Mouse (Mus musculus): ENCODE data around the gene Sh3gl1.

Gene Sh3gl1

DNA sequence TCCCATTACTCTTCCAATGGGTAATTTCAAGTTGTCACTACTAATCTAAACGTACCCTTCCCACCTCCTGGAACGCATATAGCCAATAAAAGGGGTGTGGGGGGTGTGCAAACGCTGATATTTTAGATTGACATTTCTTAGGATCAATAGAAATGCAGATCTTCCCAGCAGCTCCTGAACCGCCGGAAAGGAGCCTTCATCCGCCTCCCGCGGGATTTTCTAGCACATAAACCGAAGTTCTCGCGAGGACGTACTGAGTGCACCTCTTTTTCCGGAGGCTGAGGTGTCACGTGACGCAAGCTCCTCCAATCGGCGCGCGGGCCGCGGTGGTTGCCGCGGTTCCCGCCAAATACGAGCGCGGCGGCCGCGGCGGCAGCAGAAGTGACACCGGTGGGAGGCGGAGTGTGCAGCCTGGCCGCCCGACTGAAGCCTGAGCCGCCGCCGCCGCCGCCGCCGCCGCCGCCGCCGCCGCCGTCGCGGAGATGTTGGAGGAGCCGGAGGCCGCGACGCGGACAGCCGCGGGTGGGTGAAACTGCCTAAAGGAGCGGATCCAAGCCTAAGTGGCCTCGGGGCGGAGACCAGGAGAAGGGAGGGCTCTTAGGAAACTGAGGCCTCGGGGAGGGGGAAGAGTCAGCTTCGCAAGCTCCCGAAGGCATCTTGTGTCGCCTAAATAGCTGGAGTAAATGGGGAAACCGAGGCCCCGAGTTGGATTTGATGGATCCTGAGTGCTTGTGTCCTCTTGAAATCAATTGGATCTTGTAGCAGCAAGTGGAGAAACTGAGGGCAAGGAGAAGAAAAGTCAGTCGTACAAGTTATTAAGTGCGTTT lies 3.8 kb upstream of the Sh3gl1 start, which contains the start of gene Chaf1a:
TSS of gene Chaf1a (plus strand) at position 410 of the 827 bp plus-strand sequence.
- DNase-seq (ENCODE audit: low spot score) = peak; percentile 97

DNA sequence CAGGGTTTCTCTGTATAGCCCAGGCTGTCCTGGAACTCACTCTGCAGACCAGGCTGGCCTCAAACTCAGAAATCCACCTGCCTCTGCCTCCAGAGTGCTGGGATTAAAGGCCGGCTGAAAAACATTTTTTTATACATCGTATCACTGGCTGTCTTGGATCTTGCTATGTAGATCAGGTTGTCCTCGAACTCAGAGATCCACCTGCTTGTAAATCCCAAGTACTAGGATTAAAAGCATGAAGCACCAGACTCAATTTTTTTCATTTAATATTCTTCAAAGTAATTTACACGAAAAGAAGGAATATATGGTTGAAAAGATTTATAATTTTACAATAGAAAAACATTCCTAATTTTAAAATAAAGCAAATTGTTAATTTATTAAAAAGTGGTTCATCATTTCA lies 2.9 kb upstream of the Sh3gl1 start:
- DNase-seq (ENCODE audit: low spot score) = no peak

DNA sequence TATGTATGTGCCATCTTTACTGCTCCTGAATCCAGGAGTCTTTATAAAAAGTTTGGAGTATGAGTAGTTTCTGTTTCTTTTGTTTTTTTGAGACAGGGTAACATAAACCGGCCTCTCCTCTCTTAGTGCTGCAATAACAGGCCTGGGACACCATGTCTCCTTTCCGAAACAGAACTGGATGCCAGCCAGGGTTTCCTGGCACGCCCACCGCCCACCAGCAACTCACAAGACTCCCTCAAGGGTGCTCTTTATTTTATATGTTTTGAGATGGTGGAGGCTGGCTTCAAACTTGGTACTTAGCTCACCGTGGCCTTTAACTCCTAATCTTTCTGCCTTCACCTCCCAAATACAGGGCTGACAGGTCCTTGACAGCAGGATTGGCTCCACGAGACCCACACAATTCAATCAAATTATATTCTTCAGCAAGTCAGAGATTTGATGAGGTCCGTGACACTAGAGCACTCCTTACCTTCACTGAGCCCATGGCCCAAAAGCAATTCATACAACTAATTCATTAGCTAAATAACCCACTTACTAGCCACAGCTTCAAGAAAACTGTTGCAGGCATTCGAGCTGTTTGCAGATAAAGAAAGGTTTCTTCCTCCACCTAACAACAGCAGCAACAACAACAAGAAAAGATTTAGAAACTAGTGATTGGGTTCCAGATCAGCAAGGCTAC lies 2.3 kb upstream of the Sh3gl1 start:
- no peak for DNase-seq (ENCODE audit: low spot score)

DNA sequence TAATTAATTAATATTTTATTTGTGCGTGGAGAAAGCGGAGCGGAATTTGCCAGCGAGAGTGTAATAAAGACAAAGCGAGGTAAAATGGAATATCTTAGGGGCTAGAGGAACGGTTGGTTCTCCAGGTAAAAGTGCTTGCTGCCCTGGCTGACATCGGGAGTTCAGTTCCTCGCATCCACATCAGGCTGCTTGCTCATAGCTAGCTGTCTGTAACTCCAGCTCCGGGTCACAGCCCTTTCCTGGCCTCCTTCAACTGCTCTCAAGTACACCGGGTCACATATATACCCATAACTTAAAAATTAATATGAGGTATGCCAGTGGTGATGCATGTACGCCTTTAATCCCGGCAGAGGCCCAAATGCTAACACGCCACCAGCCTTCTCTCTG lies 459 bp upstream of the Sh3gl1 start:
- no peak for DNase-seq (ENCODE audit: low spot score)

DNA sequence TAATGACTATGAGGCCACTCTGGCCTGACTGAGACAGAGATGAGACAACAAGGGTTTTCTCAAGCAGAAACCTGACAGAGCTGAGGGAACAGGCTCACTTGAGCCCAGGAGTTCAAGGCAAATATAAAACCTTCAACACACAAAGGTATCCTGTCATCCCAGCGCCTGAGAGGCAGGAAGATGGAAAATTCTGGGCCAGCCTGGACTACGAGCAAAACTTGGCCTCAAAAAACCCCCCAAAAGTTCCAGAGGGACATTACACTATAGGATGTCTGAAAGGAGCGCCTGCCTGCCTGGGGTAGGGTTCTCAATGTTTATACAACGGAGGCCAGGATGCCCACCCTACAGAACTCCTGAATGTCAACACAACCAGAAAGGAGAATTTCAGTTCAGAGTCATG lies 1.2 kb downstream of the Sh3gl1 start:
- DNase-seq (ENCODE audit: low spot score) = no peak

DNA sequence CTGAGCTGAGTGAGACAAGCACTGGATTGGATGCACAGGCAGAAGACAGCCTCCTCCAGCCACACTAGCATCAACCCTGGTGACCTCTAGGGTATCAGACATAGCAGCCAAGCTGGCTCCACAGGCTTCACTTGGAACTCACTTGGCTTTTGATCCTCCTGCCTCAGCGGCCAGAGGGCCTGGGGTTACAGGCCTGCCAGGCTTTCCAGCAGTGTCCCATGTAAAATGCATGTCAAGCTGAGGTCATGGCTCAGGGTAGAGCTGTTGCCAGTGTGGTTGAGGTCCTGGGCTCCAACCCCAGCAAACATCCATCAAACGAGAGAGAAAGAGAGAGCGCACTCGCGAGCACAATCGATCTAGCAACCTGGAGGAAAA lies 1.7 kb downstream of the Sh3gl1 start:
- DNase-seq (ENCODE audit: low spot score) = no peak

DNA sequence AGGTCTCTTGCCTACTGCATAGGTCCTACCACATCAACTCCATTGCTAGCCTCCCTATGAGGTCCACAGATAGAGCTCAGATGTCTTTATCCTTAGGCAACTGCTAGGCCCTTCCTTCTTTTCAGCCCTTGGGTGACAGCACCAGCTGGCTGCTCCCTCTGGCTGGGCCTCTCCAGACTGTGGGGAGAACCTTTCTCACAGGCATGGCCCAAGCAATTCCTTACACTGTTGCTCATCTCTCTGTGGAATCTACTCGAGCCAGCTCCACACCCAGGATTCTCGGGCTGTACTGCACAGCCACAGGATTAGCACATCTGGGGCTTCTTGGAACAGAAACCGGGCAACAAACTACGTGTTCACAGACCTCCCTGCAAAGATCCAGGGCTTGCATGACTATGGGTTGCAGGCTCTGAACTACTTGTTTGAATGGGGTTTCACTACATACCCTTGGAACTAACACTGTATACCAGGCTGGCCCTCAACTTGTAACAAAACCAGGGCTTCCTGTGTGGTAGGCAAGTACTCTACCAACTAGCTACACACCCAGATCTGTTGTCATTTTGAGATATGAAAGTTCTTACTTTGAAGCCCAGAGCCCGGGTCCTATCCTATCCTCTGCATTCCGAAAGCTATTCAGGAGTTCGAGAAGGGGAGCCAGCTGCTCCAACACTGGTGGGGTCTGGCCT lies 2.3 kb downstream of the Sh3gl1 start:
- DNase-seq (ENCODE audit: low spot score) = no peak

DNA sequence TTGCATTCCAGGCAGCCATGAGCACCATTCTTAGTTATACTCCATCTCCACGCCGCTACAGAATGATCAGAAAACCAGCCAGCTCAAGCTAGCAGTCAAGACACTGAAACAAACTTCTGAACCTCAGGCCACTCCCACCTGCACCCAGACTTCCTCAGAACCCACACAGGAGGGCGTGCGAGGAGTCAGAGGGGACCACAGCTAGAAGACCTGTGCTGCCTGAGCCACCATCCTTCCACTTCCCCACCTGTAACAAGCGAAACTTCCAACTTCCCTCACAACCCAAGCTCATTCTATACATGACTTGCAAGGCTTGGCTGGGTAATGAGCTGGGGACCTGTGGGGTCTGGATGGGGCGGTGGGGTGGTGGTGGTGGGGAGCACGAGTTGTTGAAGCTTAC lies 3.6 kb downstream of the Sh3gl1 start:
- DNase-seq (ENCODE audit: low spot score) = no peak

DNA sequence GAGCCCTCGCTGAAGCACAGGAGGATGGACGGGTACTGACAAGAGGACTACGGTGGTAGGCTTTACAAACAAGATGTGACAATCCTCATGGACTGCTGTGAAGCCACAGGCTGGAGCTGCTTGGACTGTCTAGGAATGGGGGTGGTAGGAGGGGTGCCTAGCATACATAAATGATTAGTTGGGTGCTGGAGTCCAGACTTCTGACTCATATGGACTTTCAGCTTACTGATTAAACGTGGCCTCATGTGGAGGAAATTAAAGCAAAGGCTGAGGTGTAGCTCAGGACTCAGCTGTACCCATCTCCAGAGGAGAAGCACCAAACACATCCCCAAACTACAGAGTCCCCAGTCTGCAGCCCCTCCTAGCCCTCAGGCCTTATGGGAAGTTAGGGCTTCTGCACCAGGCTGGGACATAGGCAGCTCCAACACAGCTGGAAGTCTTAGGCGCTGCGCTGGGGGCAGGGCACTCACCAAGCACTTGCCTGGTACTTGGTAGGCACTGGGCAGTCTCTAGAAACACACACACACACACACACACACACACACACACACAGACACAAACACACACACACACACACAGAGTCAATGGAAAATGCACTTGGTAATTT lies 4.2 kb downstream of the Sh3gl1 start:
- DNase-seq (ENCODE audit: low spot score) = no peak

DNA sequence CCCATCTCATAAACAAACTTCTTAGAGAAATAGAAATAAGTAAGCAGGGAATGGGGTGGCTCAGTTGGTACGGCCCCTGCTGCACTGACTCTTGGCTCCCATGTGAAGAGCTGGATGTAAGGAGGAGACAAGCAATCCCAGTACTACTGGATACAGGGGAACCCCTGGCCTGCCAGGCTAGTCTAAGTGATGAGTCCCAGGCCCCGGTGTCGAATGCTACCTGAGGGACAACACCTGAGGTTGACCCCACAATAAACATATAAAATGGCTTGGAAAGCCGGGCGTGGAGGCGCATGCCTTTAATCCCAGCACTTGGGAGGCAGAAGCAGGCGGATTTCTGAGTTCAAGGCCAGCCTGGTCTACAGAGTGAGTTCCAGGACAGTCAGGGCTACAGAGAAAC lies 5.0 kb downstream of the Sh3gl1 start:
- DNase-seq (ENCODE audit: low spot score) = no peak

DNA sequence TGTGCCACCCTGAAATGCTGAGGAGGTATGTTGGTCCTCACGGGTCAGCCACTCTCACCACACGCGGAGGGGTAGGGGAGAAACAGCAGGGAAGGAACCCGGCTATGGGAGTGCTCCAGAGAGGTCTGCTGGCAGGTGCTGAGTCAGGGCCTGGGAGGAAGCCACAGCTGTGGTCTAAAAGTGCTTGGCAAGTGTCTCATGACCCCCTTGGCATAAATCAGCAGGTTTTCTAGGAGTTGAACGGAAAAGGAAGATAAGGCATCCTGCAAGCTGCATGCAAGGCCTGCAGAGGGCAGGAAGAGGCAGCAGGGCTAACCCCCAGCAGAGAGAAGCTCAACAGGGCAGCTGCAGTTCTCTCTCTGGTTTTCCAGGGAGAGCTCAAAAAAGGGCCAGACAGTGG lies 5.5 kb downstream of the Sh3gl1 start:
- no peak for DNase-seq (ENCODE audit: low spot score)

DNA sequence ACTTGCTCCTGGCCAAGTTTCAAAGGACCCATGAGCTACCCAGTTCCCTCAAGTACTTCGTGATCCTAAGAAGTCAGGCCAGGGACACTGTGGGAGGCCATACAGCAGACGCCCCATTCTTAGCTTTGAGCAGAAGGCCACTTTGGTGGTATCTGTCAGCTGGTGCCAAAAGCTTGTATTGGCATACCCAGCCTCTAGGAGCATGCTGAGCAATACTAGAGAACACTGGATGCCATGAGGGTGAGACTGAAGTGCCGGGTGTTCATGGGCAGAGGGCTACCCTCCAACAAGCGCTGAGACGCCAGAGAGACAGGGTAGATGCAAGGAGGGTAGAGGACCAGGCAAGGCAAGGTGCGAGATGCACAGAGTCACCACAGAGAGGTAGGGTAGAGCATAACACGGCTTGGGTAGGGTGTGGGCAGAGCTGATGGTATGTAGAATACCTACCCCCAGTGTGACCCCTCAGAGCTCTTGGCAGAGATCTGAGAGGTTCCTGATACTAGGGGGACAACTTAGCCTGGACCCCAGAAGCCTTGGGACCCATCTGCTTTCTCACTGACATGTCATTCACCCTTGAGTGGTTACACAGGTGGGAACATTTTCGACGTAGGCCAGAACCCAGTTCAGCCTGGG lies 6.1 kb downstream of the Sh3gl1 start:
- no peak for DNase-seq (ENCODE audit: low spot score)

DNA sequence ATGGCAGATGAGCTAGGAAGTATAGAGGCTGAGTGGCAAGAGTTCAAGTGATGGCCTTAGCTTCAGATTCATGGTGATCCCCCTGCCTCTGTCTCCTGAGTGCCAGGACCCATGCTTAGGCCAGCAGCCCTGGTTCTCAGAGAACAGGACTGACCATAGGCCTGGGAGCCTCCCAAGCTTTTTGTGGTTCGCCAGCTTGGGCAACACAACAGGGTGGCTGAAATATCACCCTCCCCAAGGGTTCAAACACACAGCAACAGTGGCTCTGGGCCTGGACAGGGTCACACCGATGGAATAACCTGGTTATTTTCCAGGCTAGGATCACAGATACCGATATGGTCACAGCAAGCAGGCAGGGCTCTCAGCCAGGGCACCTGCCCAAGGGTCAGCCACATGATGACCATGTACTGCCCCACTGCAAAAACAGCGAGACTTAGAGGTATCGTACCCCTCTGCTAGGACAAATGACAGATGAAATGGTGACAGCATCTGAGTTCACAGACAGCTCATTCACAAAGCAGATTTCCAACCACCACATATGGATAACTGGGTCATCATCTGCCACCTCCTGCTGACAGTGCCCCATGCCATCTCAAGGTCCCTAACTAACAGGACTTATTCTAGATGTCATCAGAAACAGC lies 8.5 kb downstream of the Sh3gl1 start:
- no peak for DNase-seq (ENCODE audit: low spot score)

DNA sequence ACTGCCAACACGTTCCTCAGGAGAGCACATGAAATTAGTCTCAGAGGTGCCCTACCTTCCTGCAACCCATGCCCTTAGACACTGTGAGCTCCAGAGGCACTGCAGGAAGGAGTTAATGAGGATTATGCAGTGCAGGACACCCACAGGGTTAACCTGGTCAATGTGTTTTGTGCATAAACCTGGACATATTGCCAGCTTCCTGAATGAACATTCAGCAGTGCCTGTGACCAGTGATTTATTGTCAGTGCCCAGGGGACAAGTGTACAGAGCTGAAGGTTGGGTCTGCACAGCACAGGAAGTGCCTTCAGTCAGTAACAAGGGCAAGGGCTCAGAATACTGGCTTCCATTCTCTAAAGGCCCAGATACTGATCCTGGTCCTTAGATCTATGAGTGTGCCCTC lies 9.6 kb downstream of the Sh3gl1 start:
- DNase-seq (ENCODE audit: low spot score) = no peak

DNA sequence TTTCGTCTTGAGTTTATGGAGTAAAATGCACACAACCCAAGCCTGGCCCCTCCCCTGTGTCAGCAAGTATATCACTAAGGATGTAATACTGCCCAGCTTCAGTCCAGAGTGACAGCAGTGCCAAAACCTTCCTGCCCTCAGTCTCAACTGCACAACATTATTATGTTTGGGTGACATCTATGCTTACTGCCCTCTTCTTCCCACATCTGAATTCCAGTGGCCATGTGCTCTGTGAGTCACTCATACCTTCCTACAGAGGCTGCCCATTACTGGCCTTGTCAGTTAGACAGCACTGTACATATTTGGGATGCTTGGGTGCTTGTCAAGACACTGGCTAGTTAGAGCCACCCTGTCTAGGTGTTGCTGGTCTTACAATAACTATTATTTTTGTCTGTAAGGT lies 10.1 kb downstream of the Sh3gl1 start:
- no peak for DNase-seq (ENCODE audit: low spot score)

DNA sequence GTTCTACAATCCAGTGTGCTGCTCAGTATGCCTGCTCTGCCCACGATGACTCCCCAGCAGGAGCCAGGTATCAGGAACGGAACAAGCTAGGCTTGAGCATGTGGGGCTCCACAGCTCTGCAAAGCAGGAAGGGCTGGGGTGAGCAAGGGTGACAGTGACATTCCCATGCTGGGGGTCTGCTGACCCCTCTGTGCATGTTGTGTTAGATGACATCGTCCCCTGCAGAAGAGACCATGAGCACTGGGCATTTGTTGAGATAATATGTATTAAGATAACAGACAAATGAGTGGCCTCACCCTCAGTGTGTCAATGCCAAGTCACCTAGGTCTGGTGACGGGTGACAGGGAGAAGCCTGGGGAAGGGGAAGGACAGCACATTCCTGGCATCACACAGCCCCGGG lies 11.5 kb downstream of the Sh3gl1 start:
- DNase-seq (ENCODE audit: low spot score) = no peak

DNA sequence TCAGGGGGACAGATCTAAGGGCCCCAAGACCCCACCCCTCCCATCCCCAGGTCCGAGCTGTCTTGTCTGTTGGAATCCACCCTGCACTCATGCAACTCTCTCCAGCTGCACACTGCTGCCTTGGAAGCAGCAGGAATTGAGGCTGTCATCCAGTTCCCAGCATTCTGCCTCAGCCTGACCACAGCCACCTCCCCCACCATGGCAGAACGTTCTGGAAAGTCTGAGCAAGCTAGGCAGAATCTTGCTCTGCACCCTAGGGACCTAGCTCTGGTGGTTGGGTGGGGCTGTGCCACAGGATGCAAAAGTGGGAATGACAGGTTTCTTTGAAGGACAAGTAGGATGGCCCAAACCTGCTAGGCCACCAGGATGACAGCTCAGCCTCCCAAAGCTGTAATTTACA lies 12.0 kb downstream of the Sh3gl1 start:
- DNase-seq (ENCODE audit: low spot score) = no peak

DNA sequence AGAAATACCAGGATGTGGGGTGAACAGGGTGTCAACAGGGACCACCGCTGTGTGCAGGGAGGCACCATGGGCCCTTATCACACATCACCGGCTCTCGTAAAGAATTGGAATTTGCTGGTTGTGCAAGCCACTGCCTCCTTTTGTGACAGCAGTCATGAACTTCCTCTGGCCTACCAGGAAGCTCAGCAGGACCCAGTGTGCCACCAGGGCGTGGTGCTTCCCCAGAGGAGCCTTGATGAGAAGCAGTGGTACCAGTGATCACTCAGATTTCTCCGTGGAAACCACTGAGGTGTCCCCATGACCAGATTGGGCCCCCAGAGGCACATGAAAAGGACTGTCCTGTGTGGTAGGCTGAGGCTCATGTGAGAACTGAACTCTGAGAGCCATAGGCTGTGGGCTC lies 13.0 kb downstream of the Sh3gl1 start:
- DNase-seq (ENCODE audit: low spot score) = no peak

DNA sequence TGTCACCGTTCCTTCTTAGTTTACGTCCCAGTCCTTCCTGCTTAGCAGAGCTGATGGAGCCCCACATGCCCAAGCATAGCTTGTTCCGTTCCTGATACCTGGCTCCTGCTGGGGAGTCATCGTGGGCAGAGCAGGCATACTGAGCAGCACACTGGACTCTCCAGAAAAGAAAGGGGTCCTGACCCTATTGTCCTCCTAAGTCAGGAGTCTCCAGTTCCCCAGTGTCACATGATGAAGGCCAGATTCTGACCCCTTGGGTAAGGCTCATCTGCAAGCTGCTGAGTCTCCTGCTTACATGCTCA lies 13.5 kb downstream of the Sh3gl1 start:
- DNase-seq (ENCODE audit: low spot score) = no peak

DNA sequence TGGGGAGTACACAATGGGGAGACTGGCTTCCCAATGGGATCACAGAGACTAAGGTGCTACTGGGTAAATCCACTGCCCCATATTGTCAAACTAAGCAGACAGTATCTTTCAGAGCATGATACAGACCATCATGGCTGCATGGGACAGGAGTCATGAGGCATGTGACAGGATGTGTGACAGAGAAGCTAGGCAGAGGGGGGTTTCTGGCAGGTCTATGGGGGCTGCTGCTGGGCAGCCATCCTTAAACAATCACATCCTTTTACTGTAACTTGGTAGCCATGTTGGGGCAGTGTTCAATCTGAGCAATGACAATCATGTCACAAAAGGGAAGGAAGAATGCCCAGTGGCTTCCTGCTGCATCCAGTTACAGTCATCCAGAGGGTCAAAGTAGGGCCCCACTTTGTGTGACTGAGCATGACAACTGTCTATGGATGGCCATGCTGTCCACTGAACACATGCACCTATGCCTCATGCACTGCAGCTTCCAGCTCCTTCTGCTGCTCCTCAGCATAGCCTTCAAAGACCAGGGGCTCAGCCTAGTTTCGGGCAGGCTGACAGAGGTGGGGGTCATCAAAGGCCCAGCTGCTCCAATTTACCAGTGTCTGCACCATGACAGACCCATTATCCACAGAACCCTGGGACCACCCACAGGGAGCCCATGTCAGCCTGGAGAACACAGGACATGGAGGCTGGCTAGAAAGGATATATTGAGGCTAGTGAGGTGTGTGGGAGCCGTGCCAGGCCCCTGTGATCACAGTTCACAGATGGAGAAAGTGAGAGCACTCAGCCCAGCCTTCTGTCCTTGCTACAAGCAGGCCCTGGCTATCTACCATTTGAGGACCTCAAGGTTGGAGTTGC lies 14.1 kb downstream of the Sh3gl1 start:
- no peak for DNase-seq (ENCODE audit: low spot score)
